Mouse (Mus musculus) C2C12 (cell line): ENCODE measurements around the gene Lifr.

Source experiments
- CTCF ChIP-seq: IDR thresholded peaks from one replicate; pipeline ENCODE4 v1.5.1; 2011; ENCODE audit not compliant: control insufficient read depth, insufficient read depth, insufficient read length
- FOSL1 ChIP-seq: IDR thresholded peaks from one replicate; pipeline ENCODE4 v1.8.0; 2011; ENCODE audit warnings: mild to moderate bottlenecking, low read length; ENCODE audit not compliant: poor library complexity, insufficient read depth, severe bottlenecking
- MAX ChIP-seq: IDR thresholded peaks from one replicate; pipeline ENCODE4 v1.6.1; 2011; ENCODE audit warnings: mild to moderate bottlenecking, control low read depth
- USF1 ChIP-seq: IDR thresholded peaks from one replicate; pipeline ENCODE4 v1.6.1; 2011; ENCODE audit warnings: low read depth, mild to moderate bottlenecking, control low read depth, moderate library complexity

DNA sequence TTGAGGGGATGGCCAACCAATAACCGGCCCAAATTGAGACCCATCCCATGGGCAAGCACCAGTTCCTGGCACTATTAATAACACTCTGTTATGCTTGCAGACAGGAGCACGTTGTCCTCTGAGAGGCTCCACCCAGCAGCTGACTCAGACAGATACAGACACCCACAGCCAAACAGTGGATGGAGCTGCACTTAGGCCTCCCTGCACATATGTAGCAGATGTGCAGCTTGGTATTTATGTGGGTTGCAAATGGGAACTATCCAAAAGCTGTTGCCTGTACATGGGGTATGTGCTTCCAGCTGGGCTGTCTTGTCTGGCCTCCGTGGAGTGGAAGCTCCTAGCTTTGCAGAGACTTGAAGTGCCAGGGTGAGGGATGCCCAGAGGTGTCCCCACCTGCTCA lies 42.5 kb upstream of the Lifr start:
- TF ChIP-seq CTCF (no peak), MAX (no peak), USF1 (no peak), FOSL1 (no peak)
